ENCODE assay signal across 39 mouse cellular contexts in the genomic region with DNA sequence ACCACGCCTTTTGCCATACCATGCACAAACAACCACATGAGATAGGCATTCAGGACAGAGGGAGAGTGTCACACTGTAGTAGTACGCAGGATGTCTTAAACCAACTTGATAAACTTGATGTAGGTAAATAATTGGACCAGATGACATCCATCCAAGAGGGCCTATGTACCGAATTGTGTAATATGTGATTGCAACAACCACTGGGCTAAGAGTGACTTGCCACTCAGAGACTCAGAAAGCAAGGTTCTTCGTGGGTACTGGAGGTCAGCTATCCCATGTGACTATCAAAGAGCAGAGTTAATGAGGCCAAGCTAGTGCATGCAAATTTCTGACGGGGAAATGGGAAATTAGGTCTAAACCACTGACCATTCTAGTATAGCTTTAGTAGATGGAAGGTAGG. TPM values are rescaled to one million over a fixed set of nuclear protein-coding genes. Genes with fewer than 3 reads are reported as not detected.
"Had no signal": no experiment of that assay in that cellular context is flagged by ENCODE, and none has a peak within 500 bp of the region (broad histone marks: within the 10 kb centered on the region; RNA-seq: fewer than 3 reads in every experiment).

No protein-coding gene starts in this region.

- H3K9ac ChIP-seq: embryonic facial prominence, embryonic 12.5 days; embryonic facial prominence, embryonic 13.5 days; embryonic facial prominence, embryonic 15.5 days; forebrain, embryonic 12.5 days; forebrain, embryonic 13.5 days; forebrain, embryonic 15.5 days; forebrain, postnatal 0 days had no signal

- H3K27ac ChIP-seq: embryonic facial prominence, embryonic 10.5 days; embryonic facial prominence, embryonic 12.5 days; embryonic facial prominence, embryonic 13.5 days; embryonic facial prominence, embryonic 15.5 days; forebrain, embryonic 10.5 days; forebrain, embryonic 12.5 days; forebrain, embryonic 13.5 days; forebrain, embryonic 15.5 days; gastrocnemius, adult 2 months; heart, adult 2 months had no signal

- H3K36me3 ChIP-seq: embryonic facial prominence, embryonic 10.5 days; embryonic facial prominence, embryonic 12.5 days; embryonic facial prominence, embryonic 13.5 days; embryonic facial prominence, embryonic 15.5 days; forebrain, embryonic 10.5 days; forebrain, embryonic 12.5 days; forebrain, embryonic 15.5 days had no signal

- H3K4me1 ChIP-seq: embryonic facial prominence, embryonic 10.5 days; embryonic facial prominence, embryonic 12.5 days; embryonic facial prominence, embryonic 13.5 days; embryonic facial prominence, embryonic 15.5 days; forebrain, embryonic 10.5 days; forebrain, embryonic 12.5 days; forebrain, embryonic 13.5 days; forebrain, embryonic 15.5 days had no signal

- H3K9me3 ChIP-seq: embryonic facial prominence, embryonic 10.5 days; embryonic facial prominence, embryonic 12.5 days; embryonic facial prominence, embryonic 13.5 days; embryonic facial prominence, embryonic 15.5 days; forebrain, embryonic 10.5 days; forebrain, embryonic 12.5 days; forebrain, embryonic 13.5 days; forebrain, embryonic 15.5 days had no signal

- H3K4me3 ChIP-seq: embryonic facial prominence, embryonic 10.5 days; embryonic facial prominence, embryonic 12.5 days; embryonic facial prominence, embryonic 13.5 days; embryonic facial prominence, embryonic 15.5 days; erythroblast, embryonic 14.5 days; forebrain, embryonic 10.5 days; forebrain, embryonic 12.5 days; forebrain, embryonic 13.5 days; forebrain, embryonic 15.5 days; gastrocnemius, adult 2 months; heart, adult 2 months had no signal

- DNase-seq: cerebellum, adult 8-10 months; cerebellum, adult 9-10 months; cerebellum, adult 9-11 months; cerebellum, postnatal 10 days; cerebellum, postnatal 14 days; cerebellum, postnatal 25 days; cerebellum, postnatal 36 days; embryo, embryonic 11 days; forebrain, postnatal 0 days; gastrocnemius, adult 2 months; gastrocnemius, postnatal 10 days; gastrocnemius, postnatal 14 days; gastrocnemius, postnatal 25 days; gastrocnemius, postnatal 36 days; heart, adult 11 months; heart, adult 18-20 months; heart, adult 2 months had no signal

- H3K4me2 ChIP-seq: embryonic facial prominence, embryonic 12.5 days; embryonic facial prominence, embryonic 13.5 days; embryonic facial prominence, embryonic 15.5 days; forebrain, embryonic 12.5 days; forebrain, embryonic 13.5 days; forebrain, embryonic 15.5 days had no signal

- H3K27me3 ChIP-seq: embryonic facial prominence, embryonic 12.5 days; embryonic facial prominence, embryonic 15.5 days; forebrain, embryonic 13.5 days; forebrain, embryonic 15.5 days had no signal

- ATAC-seq: forebrain, embryonic 13.5 days; forebrain, embryonic 14.5 days; forebrain, embryonic 15.5 days; forebrain, embryonic 16.5 days; forebrain, postnatal 0 days had no signal

RNA-seq across cellular contexts. Expression of a gene that starts 27.2 kb away (rescaled TPM):
- total RNA-seq: common myeloid progenitor, adult 5-6 weeks; forebrain, postnatal 0 days; gastrocnemius, adult 18-20 months; gastrocnemius, adult 2 months; gastrocnemius, adult 8-10 months; gastrocnemius, postnatal 10 days; gastrocnemius, postnatal 14 days; gastrocnemius, postnatal 25 days; gastrocnemius, postnatal 36 days; gastrocnemius, postnatal 4 days; granulocyte monocyte progenitor cell, adult 5-6 weeks; heart, adult 18-20 months; heart, adult 2 months had no signal
- polyA plus RNA-seq: cortical plate, adult 2 months; embryonic facial prominence, embryonic 10.5 days; embryonic facial prominence, embryonic 11.5 days; embryonic facial prominence, embryonic 12.5 days; embryonic facial prominence, embryonic 13.5 days; embryonic facial prominence, embryonic 14.5 days; embryonic facial prominence, embryonic 15.5 days; erythroblast, embryonic 14.5 days; forebrain, embryonic 10.5 days; forebrain, embryonic 11.5 days; forebrain, embryonic 12.5 days; forebrain, embryonic 13.5 days; forebrain, embryonic 14.5 days; forebrain, embryonic 15.5 days; forebrain, embryonic 16.5 days; forebrain, postnatal 0 days; frontal cortex, adult 2 months; gonadal fat pad, adult 2 months; heart, adult 2 months had no signal

RNA-seq across cellular contexts. Expression of a gene that starts 40.9 kb away (rescaled TPM):
- total RNA-seq: forebrain, postnatal 0 days; gastrocnemius, adult 2 months; gastrocnemius, postnatal 14 days; heart, adult 2 months had no signal
- polyA plus RNA-seq: erythroblast, embryonic 14.5 days; heart, adult 2 months had no signal
